9 mouse cellular contexts compared by ENCODE assay signal in genomic region chr3:88526157-88527131, GRCm38 (mm10). TPM values are rescaled to one million over a fixed set of nuclear protein-coding genes. Genes with fewer than 3 reads are reported as not detected.
DNase-seq lines count a peak whose midpoint lies in the region; ATAC-seq and TF ChIP-seq lines count a peak whose summit lies in the region.
"Had no signal": no experiment of that assay in that cellular context is flagged by ENCODE, and none has a peak within 500 bp of the region (broad histone marks: within the 10 kb centered on the region; RNA-seq: fewer than 3 reads in every experiment).

No protein-coding gene starts in this region.

- 36% methylated on average over 17 of the region's 17 CpGs for WGBS in forebrain, embryonic 10.5 days
- 32% methylated on average over 17 of the region's 17 CpGs for WGBS in heart, embryonic 15.5 days
- 29% methylated on average over 17 of the region's 17 CpGs for WGBS in liver, embryonic 16.5 days (ENCODE audit: insufficient replicate concordance)
- WGBS in neural tube, embryonic 13.5 days: 34% methylated on average over 17 of the region's 17 CpGs

- H3K9me3 ChIP-seq in forebrain, embryonic 10.5 days: no peaks in the 10 kb centered on the region
- no peaks in the 10 kb centered on the region for H3K9me3 ChIP-seq in heart, embryonic 15.5 days (replicated peaks)
- no peaks in the 10 kb centered on the region for H3K9me3 ChIP-seq in liver, embryonic 16.5 days (replicated peaks; ENCODE audit: control insufficient read depth, low read length)
- no peaks in the 10 kb centered on the region for H3K9me3 ChIP-seq in neural tube, embryonic 13.5 days

- H3K4me2 ChIP-seq in heart, embryonic 15.5 days: 0 out of 2 replicates have a peak overlapping the region, but pooled peaks have one; percentile 27
- H3K4me2 ChIP-seq in liver, embryonic 16.5 days (ENCODE audit: low read depth, low read length): no peak overlapping the region
- peak overlapping the region; percentile 99 for H3K4me2 ChIP-seq in neural tube, embryonic 13.5 days

- peaks cover 38% of the 10 kb centered on the region for H3K36me3 ChIP-seq in forebrain, embryonic 10.5 days (replicated peaks)
- no peaks in the 10 kb centered on the region for H3K36me3 ChIP-seq in heart, embryonic 15.5 days
- H3K36me3 ChIP-seq in liver, embryonic 16.5 days (ENCODE audit: control insufficient read depth, insufficient read depth): no peaks in the 10 kb centered on the region
- H3K36me3 ChIP-seq in neural tube, embryonic 13.5 days: peaks cover 24% of the 10 kb centered on the region

- peak; percentile 48 for ATAC-seq in heart, embryonic 15.5 days (replicated peaks; ENCODE audit: insufficient number of reproducible peaks, insufficient read depth, low FRiP score, low read depth)
- ATAC-seq in liver, embryonic 16.5 days (ENCODE audit: low read depth): peak; percentile 78
- ATAC-seq in neural tube, embryonic 13.5 days (ENCODE audit: low read depth): peak; percentile 64

- DNase-seq in CD4-positive, CD25-positive, alpha-beta regulatory T cell, adult 2 months (ENCODE audit: low read depth, low spot score): peak; percentile 94
- peak; percentile 94 for DNase-seq in brain, embryonic 14.5 days (ENCODE audit: low read depth)
- DNase-seq in forebrain, embryonic 10.5 days (ENCODE audit: extremely low spot score, low spot score): peak; percentile 91
- DNase-seq in kidney, postnatal 14 days: peak; percentile 91
- peak; percentile 77 for DNase-seq in telencephalon, adult 2 months (ENCODE audit: low read depth, low spot score)

- peak overlapping the region; percentile 29; the same call in 1 of the 2 replicates for H3K4me3 ChIP-seq in forebrain, embryonic 10.5 days
- H3K4me3 ChIP-seq in heart, embryonic 15.5 days: no peak overlapping the region
- H3K4me3 ChIP-seq in liver, embryonic 16.5 days (ENCODE audit: low read depth, low read length): no peak overlapping the region
- H3K4me3 ChIP-seq in neural tube, embryonic 13.5 days: peak overlapping the region; percentile 25; the same call in 1 of the 2 replicates
- H3K4me3 ChIP-seq: erythroblast, embryonic 14.5 days had no signal

- no peak for TF ChIP-seq POLR2A in brain, embryonic 14.5 days (IDR thresholded peaks at IDR 0.05; ENCODE audit: borderline replicate concordance, extremely low read depth, insufficient read depth, insufficient read length, poor library complexity, severe bottlenecking)

- H3K9ac ChIP-seq in heart, embryonic 15.5 days: no peak overlapping the region
- H3K9ac ChIP-seq in liver, embryonic 16.5 days (ENCODE audit: low read depth, low read length): no peak overlapping the region
- peak overlapping the region; percentile 52; the same call in 1 of the 2 replicates for H3K9ac ChIP-seq in neural tube, embryonic 13.5 days

- peak overlapping the region; percentile 51; the same call in 1 of the 2 replicates for H3K27ac ChIP-seq in forebrain, embryonic 10.5 days
- H3K27ac ChIP-seq in heart, embryonic 15.5 days: peak overlapping the region; percentile 1
- no peak overlapping the region for H3K27ac ChIP-seq in liver, embryonic 16.5 days (ENCODE audit: low read length)
- no peak overlapping the region for H3K27ac ChIP-seq in neural tube, embryonic 13.5 days (replicated peaks)

- peaks cover 68% of the 10 kb centered on the region for H3K4me1 ChIP-seq in forebrain, embryonic 10.5 days
- peaks cover 48% of the 10 kb centered on the region for H3K4me1 ChIP-seq in heart, embryonic 15.5 days (replicated peaks)
- H3K4me1 ChIP-seq in liver, embryonic 16.5 days (ENCODE audit: control insufficient read depth, low read depth, low read length): peaks cover 16% of the 10 kb centered on the region
- H3K4me1 ChIP-seq in neural tube, embryonic 13.5 days (replicated peaks): peaks cover 60% of the 10 kb centered on the region

- TF ChIP-seq CTCF in brain, embryonic 14.5 days (IDR thresholded peaks at IDR 0.05; ENCODE audit: borderline replicate concordance, extremely low read depth, insufficient read depth, insufficient read length): peak; percentile 99

- no peaks in the 10 kb centered on the region for H3K27me3 ChIP-seq in forebrain, embryonic 10.5 days (ENCODE audit: poor library complexity, severe bottlenecking)
- H3K27me3 ChIP-seq in heart, embryonic 15.5 days: no peaks in the 10 kb centered on the region
- no peaks in the 10 kb centered on the region for H3K27me3 ChIP-seq in liver, embryonic 16.5 days (ENCODE audit: control insufficient read depth, insufficient read depth, low read depth, low read length)
- H3K27me3 ChIP-seq in neural tube, embryonic 13.5 days: no peaks in the 10 kb centered on the region

RNA-seq across cellular contexts. Expression of gene Mex3a, which starts 5.8 kb away (rescaled TPM):
- 93.2 and 103 TPM in 2 replicates for polyA plus RNA-seq in brain, embryonic 14.5 days (2012; rRNA removed)
- polyA plus RNA-seq in forebrain, embryonic 10.5 days (2016; fragmentation: Nextera tagmentation; extraction: Ambion mirVana): 27.4 and 28.6 TPM in 2 replicates
- polyA plus RNA-seq in heart, embryonic 15.5 days (2015; fragmentation: Nextera tagmentation; extraction: Ambion mirVana): 6.5 and 8.0 TPM in 2 replicates
- 0.44 and 0.53 TPM in 2 replicates for polyA plus RNA-seq in liver, embryonic 16.5 days (2015; fragmentation: Nextera tagmentation; extraction: Ambion mirVana)
- polyA plus RNA-seq in neural tube, embryonic 13.5 days (2015; fragmentation: Nextera tagmentation; extraction: Ambion mirVana): 32.5 and 33.7 TPM in 2 replicates

RNA-seq across cellular contexts. Expression of gene Lmna, which starts 16.7 kb away (rescaled TPM):
- polyA plus RNA-seq in brain, embryonic 14.5 days (2012; rRNA removed): 33.2 and 39.5 TPM in 2 replicates
- polyA plus RNA-seq in forebrain, embryonic 10.5 days (2016; fragmentation: Nextera tagmentation; extraction: Ambion mirVana): 11.6 and 11.8 TPM in 2 replicates
- polyA plus RNA-seq in heart, embryonic 15.5 days (2015; fragmentation: Nextera tagmentation; extraction: Ambion mirVana): 110 and 131 TPM in 2 replicates
- polyA plus RNA-seq in liver, embryonic 16.5 days (2015; fragmentation: Nextera tagmentation; extraction: Ambion mirVana): 123 and 131 TPM in 2 replicates
- 41.9 and 45.3 TPM in 2 replicates for polyA plus RNA-seq in neural tube, embryonic 13.5 days (2015; fragmentation: Nextera tagmentation; extraction: Ambion mirVana)

RNA-seq across cellular contexts. Expression of gene Rab25, which starts 21.7 kb away (rescaled TPM):
- polyA plus RNA-seq in brain, embryonic 14.5 days (2012; rRNA removed): 1.7 and 2.4 TPM in 2 replicates
- 2.8 and 4.0 TPM in 2 replicates for polyA plus RNA-seq in forebrain, embryonic 10.5 days (2016; fragmentation: Nextera tagmentation; extraction: Ambion mirVana)
- polyA plus RNA-seq in heart, embryonic 15.5 days (2015; fragmentation: Nextera tagmentation; extraction: Ambion mirVana): 0.92 and 4.0 TPM in 2 replicates
- 0.32 and 1.1 TPM in 2 replicates for polyA plus RNA-seq in liver, embryonic 16.5 days (2015; fragmentation: Nextera tagmentation; extraction: Ambion mirVana)
- not detected in 2 replicates for polyA plus RNA-seq in neural tube, embryonic 13.5 days (2015; fragmentation: Nextera tagmentation; extraction: Ambion mirVana)
- polyA plus RNA-seq: erythroblast, embryonic 14.5 days had no signal

RNA-seq across cellular contexts. Expression of gene Lamtor2, which starts 26.4 kb away (rescaled TPM):
- polyA plus RNA-seq in brain, embryonic 14.5 days (2012; rRNA removed): 121 and 122 TPM in 2 replicates
- polyA plus RNA-seq in forebrain, embryonic 10.5 days (2016; fragmentation: Nextera tagmentation; extraction: Ambion mirVana): 172 and 174 TPM in 2 replicates
- polyA plus RNA-seq in heart, embryonic 15.5 days (2015; fragmentation: Nextera tagmentation; extraction: Ambion mirVana): 119 and 144 TPM in 2 replicates
- 98.6 and 107 TPM in 2 replicates for polyA plus RNA-seq in liver, embryonic 16.5 days (2015; fragmentation: Nextera tagmentation; extraction: Ambion mirVana)
- 161 and 170 TPM in 2 replicates for polyA plus RNA-seq in neural tube, embryonic 13.5 days (2015; fragmentation: Nextera tagmentation; extraction: Ambion mirVana)

RNA-seq across cellular contexts. Expression of gene Ubqln4, which starts 27.1 kb away (rescaled TPM):
- 108 and 113 TPM in 2 replicates for polyA plus RNA-seq in brain, embryonic 14.5 days (2012; rRNA removed)
- 73.4 and 77.4 TPM in 2 replicates for polyA plus RNA-seq in forebrain, embryonic 10.5 days (2016; fragmentation: Nextera tagmentation; extraction: Ambion mirVana)
- 30.0 and 34.9 TPM in 2 replicates for polyA plus RNA-seq in heart, embryonic 15.5 days (2015; fragmentation: Nextera tagmentation; extraction: Ambion mirVana)
- 14.8 and 16.4 TPM in 2 replicates for polyA plus RNA-seq in liver, embryonic 16.5 days (2015; fragmentation: Nextera tagmentation; extraction: Ambion mirVana)
- 38.4 and 40.6 TPM in 2 replicates for polyA plus RNA-seq in neural tube, embryonic 13.5 days (2015; fragmentation: Nextera tagmentation; extraction: Ambion mirVana)

Comparison
In these comparisons a context has a peak if more than half of its experiments do, and no peak if none do; other contexts are left out.
1. H3K27ac ChIP-seq: peak in forebrain, embryonic 10.5 days (single experiment) and heart, embryonic 15.5 days (single experiment); none in liver, embryonic 16.5 days (single experiment) and neural tube, embryonic 13.5 days (single experiment).
2. H3K4me3 ChIP-seq: peak in forebrain, embryonic 10.5 days (single experiment) and neural tube, embryonic 13.5 days (single experiment); none in heart, embryonic 15.5 days (single experiment) and liver, embryonic 16.5 days (single experiment).
3. Peak in every context shown above with its lines, with median percentiles within 50 percentile points of each other: DNase-seq and ATAC-seq.